Mouse (Mus musculus): ENCODE results near the gene Ptpn4. TPM values are rescaled to one million over a fixed set of nuclear protein-coding genes. Genes with fewer than 3 reads are reported as not detected.

The Ptpn4 gene
- total RNA-seq, 2 experiments from 2014 or later, result 2.1 to 21.0 TPM

DNA sequence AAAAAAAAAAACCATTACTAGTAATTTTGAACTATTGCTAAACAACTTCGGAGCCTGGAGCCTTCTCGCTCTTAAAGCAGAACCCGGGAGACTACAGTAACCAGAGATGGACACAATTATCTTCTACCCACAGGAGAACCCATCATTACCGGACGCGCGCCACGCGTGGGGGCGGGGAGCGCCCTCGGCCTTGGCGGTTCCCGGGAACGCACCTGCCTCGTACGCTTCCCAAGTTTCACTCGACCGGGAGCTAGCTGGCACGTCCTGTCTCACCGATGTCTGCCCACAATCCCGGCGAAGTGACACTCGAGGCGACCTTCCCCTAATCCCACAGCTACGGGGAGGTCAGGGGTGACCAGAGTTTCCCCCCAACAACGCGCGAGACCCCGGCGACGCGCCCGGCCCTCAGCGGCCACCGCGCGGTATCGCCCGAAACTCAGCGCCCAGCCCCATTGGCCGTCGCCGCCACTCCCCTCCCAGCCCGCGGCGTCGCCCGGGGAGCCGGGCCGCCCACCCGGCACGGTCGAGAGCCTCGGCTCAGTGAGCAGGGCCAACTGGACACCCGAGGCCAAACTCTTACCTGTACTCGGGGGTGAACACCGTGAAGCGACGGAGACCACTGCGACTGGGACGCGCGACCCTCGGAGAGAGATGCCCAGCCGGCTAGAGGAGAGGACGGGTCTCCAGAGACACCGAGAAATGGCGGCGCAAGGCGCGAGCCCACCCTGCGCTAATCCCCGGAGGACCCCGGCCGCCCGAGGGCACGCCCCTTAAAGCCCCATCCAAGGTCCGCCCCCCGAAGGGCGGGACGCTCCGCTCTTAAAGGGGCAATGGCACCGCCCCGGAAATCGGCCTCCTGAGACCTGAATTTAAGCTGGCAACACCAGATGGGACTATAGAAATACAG, 189.0 kb downstream of the Ptpn4 start, which contains the start of gene Epb41l5:
Gene Epb41l5, minus strand, starts transcription at position 796 of the 907 bp plus-strand sequence.
- peak; percentile 80 for ATAC-seq (replicated peaks; ENCODE audit: low FRiP score, poor library complexity, severe bottlenecking)

DNA sequence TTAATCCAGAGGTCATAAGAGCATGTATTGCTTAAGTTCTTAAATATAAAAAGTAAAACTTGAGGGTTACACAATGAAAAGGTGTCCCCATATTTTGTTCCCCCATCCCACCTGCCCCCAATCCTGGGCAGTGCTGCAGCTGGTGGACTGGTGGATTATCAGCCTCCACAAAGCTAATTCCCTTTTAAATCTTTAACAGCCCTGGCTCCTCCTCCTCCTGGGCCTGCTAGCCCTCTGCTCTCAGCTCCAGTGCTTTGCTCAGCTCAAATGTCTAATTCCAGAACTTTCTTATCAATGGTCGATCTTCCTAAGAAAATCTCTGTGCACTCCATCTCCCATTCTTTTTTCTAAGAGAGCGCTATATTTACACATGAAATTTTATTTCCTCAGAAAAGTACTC, 191.1 kb downstream of the Ptpn4 start:
- ATAC-seq (replicated peaks; ENCODE audit: low FRiP score, poor library complexity, severe bottlenecking), result no peak

DNA sequence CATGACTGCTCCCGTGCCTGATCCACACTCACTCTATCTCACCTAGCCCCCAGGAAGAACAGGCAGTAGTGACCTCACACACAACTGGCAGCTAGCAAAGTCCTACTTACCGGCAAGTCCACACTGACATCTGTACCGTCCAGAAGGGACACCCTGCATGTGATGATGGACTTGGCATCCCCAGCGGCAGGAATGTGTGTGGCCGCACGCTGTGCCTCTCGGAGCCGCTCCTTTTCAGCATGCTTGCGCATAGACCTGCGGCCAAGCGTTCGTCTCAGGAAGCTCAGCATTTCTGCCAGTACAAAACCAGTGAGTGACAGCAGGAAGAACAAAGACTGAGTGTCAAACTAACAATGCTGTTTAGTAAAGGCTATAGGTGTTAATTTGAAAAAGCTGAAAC, 195.0 kb downstream of the Ptpn4 start:
- no peak for ATAC-seq (replicated peaks; ENCODE audit: low FRiP score, poor library complexity, severe bottlenecking)

GRCm38 (mm10) chr1:119641090-119641812, 196.2 kb downstream of the Ptpn4 start:
- ATAC-seq (replicated peaks; ENCODE audit: low FRiP score, poor library complexity, severe bottlenecking), result no peak

DNA sequence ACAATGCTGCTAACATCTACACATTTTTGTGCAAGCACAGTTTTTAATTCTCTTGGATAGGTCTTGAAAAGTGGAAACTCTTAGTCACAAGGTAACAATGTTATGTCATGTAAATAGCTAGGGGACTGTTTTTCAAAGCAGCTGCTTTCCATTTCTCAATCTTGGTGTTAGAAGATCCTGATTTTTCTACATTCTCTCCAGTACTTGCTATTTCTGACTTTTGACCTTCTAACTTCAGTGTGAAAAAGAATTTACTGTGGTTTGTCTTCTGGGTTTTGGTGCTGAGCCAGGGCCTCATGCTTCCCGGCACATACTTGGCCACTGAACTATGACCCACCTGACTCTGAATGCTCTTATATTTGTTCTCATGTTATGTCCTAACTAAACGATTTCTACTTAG, 197.4 kb downstream of the Ptpn4 start:
- no peak for ATAC-seq (replicated peaks; ENCODE audit: low FRiP score, poor library complexity, severe bottlenecking)

GRCm38 (mm10) chr1:119637188-119638023, 200.0 kb downstream of the Ptpn4 start:
- ATAC-seq (replicated peaks; ENCODE audit: low FRiP score, poor library complexity, severe bottlenecking), result no peak

- ATAC-seq (replicated peaks; ENCODE audit: low FRiP score, poor library complexity, severe bottlenecking), result no peak
Measured at GRCm38 (mm10) chr1:119634746-119635145, 202.7 kb downstream of the Ptpn4 start.

- no peak for ATAC-seq (replicated peaks; ENCODE audit: low FRiP score, poor library complexity, severe bottlenecking)
Measured at GRCm38 (mm10) chr1:119630428-119630827, 207.0 kb downstream of the Ptpn4 start.

- no peak for ATAC-seq (replicated peaks; ENCODE audit: low FRiP score, poor library complexity, severe bottlenecking)
Measured at GRCm38 (mm10) chr1:119626837-119627236, 210.6 kb downstream of the Ptpn4 start.

GRCm38 (mm10) chr1:119624444-119624843, 213.0 kb downstream of the Ptpn4 start:
- no peak for ATAC-seq (replicated peaks; ENCODE audit: low FRiP score, poor library complexity, severe bottlenecking)

GRCm38 (mm10) chr1:119605396-119605795, 232.0 kb downstream of the Ptpn4 start:
- ATAC-seq (replicated peaks; ENCODE audit: low FRiP score, poor library complexity, severe bottlenecking), result no peak

Other genes with a start within 250 kb of the Ptpn4 start
- not detected in 2 replicates for gene Epb41l5, start 188.6 kb downstream of the Ptpn4 start, total RNA-seq (2015; ENCODE audit: low replicate concordance)
- 0.39 and 0.68 TPM in 2 replicates for gene Epb41l5, start 188.6 kb downstream of the Ptpn4 start, total RNA-seq (2017; ENCODE audit: low replicate concordance)
- gene Tmem177, start 75.6 kb upstream of the Ptpn4 start, total RNA-seq (2015; ENCODE audit: low replicate concordance), result 1.3 and 2.9 TPM in 2 replicates
- gene Tmem177, start 75.6 kb upstream of the Ptpn4 start, total RNA-seq (2017; ENCODE audit: low replicate concordance), result 0.53 and 2.7 TPM in 2 replicates
- not detected in 2 replicates for gene Cfap221, start 159.6 kb upstream of the Ptpn4 start, total RNA-seq (2015; ENCODE audit: low replicate concordance)
- gene Cfap221, start 159.6 kb upstream of the Ptpn4 start, total RNA-seq (2017; ENCODE audit: low replicate concordance), result not detected in 2 replicates
- gene Sctr, start 169.3 kb upstream of the Ptpn4 start, total RNA-seq (2015; ENCODE audit: low replicate concordance), result not detected in 2 replicates
- gene Sctr, start 169.3 kb upstream of the Ptpn4 start, total RNA-seq (2017; ENCODE audit: low replicate concordance), result not detected in 2 replicates
- gene Tmem37, start 236.5 kb upstream of the Ptpn4 start, total RNA-seq (2015; ENCODE audit: low replicate concordance), result 3.2 TPM in 1 of 2 replicates, not detected in the other
- gene Tmem37, start 236.5 kb upstream of the Ptpn4 start, total RNA-seq (2017; ENCODE audit: low replicate concordance), result not detected in 2 replicates